Mouse (Mus musculus) adrenal gland, adult 2 months (tissue): ENCODE measurements around the gene Cab39. TPM values are rescaled to one million over a fixed set of nuclear protein-coding genes. Genes with fewer than 3 reads are reported as not detected.

Experiments used
- DNase-seq: peaks from one replicate; pipeline ENCODE4 v3.0.0; 2021
- microRNA-seq, 2 experiments: library from miRNA; unstranded; fragments of <30 nt; microRNA quantifications; one replicate each; pipeline ENCODE4 v1.2.0; 2021
- polyA plus RNA-seq: library from polyadenylated mRNA; depleted of rRNA; stranded (reverse); fragments of >200 nt; gene quantifications from 2 replicates; pipeline ENCODE4 v1.2.3, GENCODE M21; 2012; rRNA removed
- total RNA-seq, 2 experiments: library from RNA; stranded (reverse); gene quantifications; 2 replicates each; pipeline ENCODE4 v1.2.3; 2021

Cab39 gene
- total and polyA plus RNA-seq, 3 experiments, result 48.6 to 124 (median 124) TPM

- DNase-seq, result peak; percentile 47
These were observed 107.5 kb downstream of the Cab39 start for GRCm38 (mm10) chr1:85900521-85901333.

Small RNAs within 50 kb of the gene (microRNA-seq; reads per million reads assigned to microRNA genes)
- gene Gm25472 (0 reads per million in 2 experiments), gene Mir8096 (0 to 0.44 reads per million in 2 experiments)

Other genes starting within 250 kb of the Cab39 start
- not detected for gene G530012D18Rik, start 217.8 kb upstream of the Cab39 start, total RNA-seq
- not detected in 2 replicates for gene G530012D18Rik, start 217.8 kb upstream of the Cab39 start, polyA plus RNA-seq
- 1 to 10 TPM; 3.3 to 4.9 TPM for gene Sp110, start 194.6 kb upstream of the Cab39 start, total RNA-seq
- gene Sp110, start 194.6 kb upstream of the Cab39 start, polyA plus RNA-seq, result 3.1 and 3.5 TPM in 2 replicates
- gene Sp140, start 193.1 kb upstream of the Cab39 start, total RNA-seq, result 1 to 10 TPM; 2.2 to 6.0 TPM
- 0.93 and 2.5 TPM in 2 replicates for gene Sp140, start 193.1 kb upstream of the Cab39 start, polyA plus RNA-seq
- gene Sp100, start 143.5 kb upstream of the Cab39 start, total RNA-seq, result 10 to 100 TPM; 19.1 to 21.0 TPM
- gene Sp100, start 143.5 kb upstream of the Cab39 start, polyA plus RNA-seq, result 2.7 and 2.9 TPM in 2 replicates
- under 1 TPM; 0.86 to 0.97 TPM for gene A630001G21Rik, start 14.8 kb upstream of the Cab39 start, total RNA-seq
- 0.83 and 2.3 TPM in 2 replicates for gene A630001G21Rik, start 14.8 kb upstream of the Cab39 start, polyA plus RNA-seq
- gene Itm2c, start 100.8 kb downstream of the Cab39 start, total RNA-seq, result 100 to 1,000 TPM; 549 to 588 TPM
- gene Itm2c, start 100.8 kb downstream of the Cab39 start, polyA plus RNA-seq, result 777 and 999 TPM in 2 replicates
- gene 4933407L21Rik, start 135.0 kb downstream of the Cab39 start, total RNA-seq, result under 1 TPM in 1 of 2 experiments, not detected in 1; 0.24 TPM
- gene 4933407L21Rik, start 135.0 kb downstream of the Cab39 start, polyA plus RNA-seq, result 0.10 TPM in 1 of 2 replicates, not detected in the other
- 1 to 10 TPM; 4.3 to 4.4 TPM for gene Gpr55, start 167.6 kb downstream of the Cab39 start, total RNA-seq
- gene Gpr55, start 167.6 kb downstream of the Cab39 start, polyA plus RNA-seq, result 0.98 and 1.2 TPM in 2 replicates
- not detected for gene Spata3, start 223.4 kb downstream of the Cab39 start, total RNA-seq
- gene Spata3, start 223.4 kb downstream of the Cab39 start, polyA plus RNA-seq, result not detected in 2 replicates